Mouse (Mus musculus) megakaryocyte, adult 5-6 weeks (primary cell): ENCODE measurements at regions not wholly inside any gene's neighbourhood (a gene's known extent, or its start where the extent isn't known, plus 50 kb on each side); places are given as distances from the start of the nearest gene placed in this dataset.

Source experiments
- ATAC-seq: 2 replicates; pipeline ENCODE4 v1.8.0; 2016; ENCODE audit warnings: mild to moderate bottlenecking, inconsistent platforms; ENCODE audit not compliant: poor library complexity, severe bottlenecking

- no peak for ATAC-seq
Measured at GRCm38 (mm10) chr1:137874361-137874760, 301.1 kb downstream of the Ptprc start.

GRCm38 (mm10) chr1:137873628-137874027 is 301.9 kb downstream of the Ptprc start:
- peak; percentile 69 for ATAC-seq

- ATAC-seq = no peak
Measured at GRCm38 (mm10) chr1:137865030-137865429, 310.5 kb downstream of the Ptprc start.

- no peak for ATAC-seq
Measured at GRCm38 (mm10) chr1:137863506-137863905, 312.0 kb downstream of the Ptprc start.

- ATAC-seq = peak; percentile 91
Measured at GRCm38 (mm10) chr1:137852262-137852661, 323.2 kb downstream of the Ptprc start.

GRCm38 (mm10) chr1:137847311-137847923 is 328.1 kb downstream of the Ptprc start:
- ATAC-seq = no peak

GRCm38 (mm10) chr1:137846857-137847256 is 328.7 kb downstream of the Ptprc start:
- ATAC-seq = no peak

- no peak for ATAC-seq
Measured at GRCm38 (mm10) chr1:137840531-137840930, 335.0 kb downstream of the Ptprc start.

- ATAC-seq = no peak
Measured at GRCm38 (mm10) chr1:137839703-137840102, 335.8 kb downstream of the Ptprc start.

GRCm38 (mm10) chr1:137839263-137839662 is 336.2 kb downstream of the Ptprc start:
- no peak for ATAC-seq

- no peak for ATAC-seq
Measured at GRCm38 (mm10) chr1:137838357-137838756, 337.2 kb downstream of the Ptprc start.

- no peak for ATAC-seq
Measured at GRCm38 (mm10) chr1:137833535-137833934, 342.0 kb downstream of the Ptprc start.

GRCm38 (mm10) chr1:137831284-137831683 is 344.2 kb downstream of the Ptprc start:
- ATAC-seq = no peak

GRCm38 (mm10) chr1:137827379-137827778 is 348.1 kb downstream of the Ptprc start:
- no peak for ATAC-seq

- ATAC-seq = no peak
Measured at GRCm38 (mm10) chr1:137815401-137815888, 360.1 kb downstream of the Ptprc start.

GRCm38 (mm10) chr1:137814556-137814955 is 361.0 kb downstream of the Ptprc start:
- no peak for ATAC-seq

GRCm38 (mm10) chr1:137813716-137814115 is 361.8 kb downstream of the Ptprc start:
- ATAC-seq = no peak

- ATAC-seq = no peak
Measured at GRCm38 (mm10) chr1:137811981-137812380, 363.5 kb downstream of the Ptprc start.

- peak; percentile 85 for ATAC-seq
Measured at GRCm38 (mm10) chr1:137806742-137807141, 368.8 kb downstream of the Ptprc start.

- peak; percentile 57 for ATAC-seq
Measured at GRCm38 (mm10) chr1:137806252-137806651, 369.3 kb downstream of the Ptprc start.

- no peak for ATAC-seq
Measured at GRCm38 (mm10) chr1:137802119-137802518, 373.4 kb downstream of the Ptprc start.

GRCm38 (mm10) chr1:137800752-137801151 is 374.8 kb downstream of the Ptprc start:
- ATAC-seq = no peak

GRCm38 (mm10) chr1:137788789-137789188 is 386.7 kb downstream of the Ptprc start:
- ATAC-seq = no peak
